16 mouse cellular contexts compared by ENCODE assay signal in the genomic region with DNA sequence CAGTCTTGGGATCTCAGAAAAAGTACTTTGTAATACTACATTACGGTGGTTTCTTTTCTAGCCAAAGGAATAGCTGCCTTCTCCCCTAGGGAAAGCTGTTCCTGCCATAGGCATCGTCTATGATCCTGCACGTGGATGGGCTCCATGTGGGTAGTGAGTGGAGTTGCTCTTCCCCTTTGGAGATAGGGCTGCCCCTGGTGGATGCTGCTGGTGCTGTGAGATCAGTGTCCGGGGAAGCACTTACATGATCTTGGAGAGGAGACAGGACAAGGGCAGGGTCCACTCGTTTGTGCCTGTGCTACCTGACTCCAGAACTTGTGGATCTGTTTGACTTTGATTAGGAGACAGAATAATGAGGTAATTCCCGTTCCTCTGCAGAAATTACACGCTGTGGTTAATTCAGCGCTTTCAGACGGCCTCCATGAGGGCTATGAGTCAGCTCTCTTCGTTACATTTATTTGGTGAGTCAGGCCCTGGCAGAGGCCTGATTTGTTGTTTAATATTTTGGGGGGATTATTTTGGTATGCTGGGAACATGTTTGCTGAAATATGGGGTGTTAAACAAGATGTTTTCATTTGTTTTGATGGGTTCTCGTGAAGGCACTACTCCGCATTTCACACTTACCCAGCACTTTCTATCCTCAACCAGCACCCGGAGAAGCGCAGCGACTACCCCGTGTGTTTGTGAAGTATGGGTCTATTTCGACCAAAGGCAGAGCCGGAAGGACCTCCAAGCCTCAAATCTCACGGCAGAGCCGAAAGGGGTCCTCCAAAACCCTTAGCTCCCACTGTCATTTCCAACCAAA. TPM values are rescaled to one million over a fixed set of nuclear protein-coding genes. Genes with fewer than 3 reads are reported as not detected.
DNase-seq lines count a peak whose midpoint lies in the region; TF ChIP-seq lines count a peak whose summit lies in the region.
"Had no signal": no experiment of that assay in that cellular context is flagged by ENCODE, and none has a peak within 500 bp of the region (broad histone marks: within the 10 kb centered on the region; RNA-seq: fewer than 3 reads in every experiment).

No protein-coding gene starts in this region.

- no peak overlapping the region for H3K4me3 ChIP-seq in lung, adult 2 months (replicated peaks; ENCODE audit: extremely low read depth, low read depth, low read length)
- H3K4me3 ChIP-seq: heart, embryonic 13.5 days; myocyte had no signal

- intact Hi-C loops in left cerebral cortex, postnatal 14 days (cut with DNase I): no loop called here

- no peaks in the 10 kb centered on the region for H3K4me1 ChIP-seq in lung, adult 2 months (ENCODE audit: control insufficient read depth, insufficient read depth, low read length)
- H3K4me1 ChIP-seq: heart, embryonic 13.5 days had no signal

- DNase-seq in adrenal gland, adult 2 months: peak; percentile 30
- DNase-seq in adrenal gland, postnatal 4 days (ENCODE audit: low spot score in 2 of 2): no peak
- DNase-seq in 3134 (ENCODE audit: extremely low read depth, insufficient read length, low spot score): peak; percentile 7
- peak; percentile 72 for DNase-seq in brain, adult 2 months (ENCODE audit: low read depth, low spot score)
- DNase-seq in left cerebral cortex, postnatal 14 days (ENCODE audit: low spot score in 2 of 2): peak; percentile 30 to 41
- DNase-seq in c-Kit-positive CD71-positive TER-119-positive erythroid progenitor cells, embryonic 14.5 days (ENCODE audit: low spot score): no peak
- no peak for DNase-seq in natural killer cell, adult 2 months (ENCODE audit: low spot score in 2 of 2)
- DNase-seq in lung, adult 2 months: no peak
- DNase-seq: B cell, adult 2 months; lung, postnatal 36 days had no signal

- no peak for TF ChIP-seq CTCF in lung, adult 2 months (IDR thresholded peaks at IDR 0.05; ENCODE audit: insufficient read depth, low read length)

- WGBS in lung, adult 2 months: 76% methylated on average over 20 of the region's 20 CpGs

- TF ChIP-seq POLR2A in lung, adult 2 months (IDR thresholded peaks at IDR 0.05; ENCODE audit: borderline replicate concordance, extremely low read depth, low read depth, low read length): no peak

RNA-seq across cellular contexts. Expression of a gene that starts 22.3 kb away (rescaled TPM):
- total RNA-seq in adrenal gland, adult 2 months (2021): not detected
- polyA plus RNA-seq in adrenal gland, adult 2 months (2012; rRNA removed): not detected in 2 replicates
- not detected for total RNA-seq in adrenal gland, postnatal 4 days (2021)
- total RNA-seq in left cerebral cortex, postnatal 14 days (2021): not detected
- polyA plus RNA-seq in lung, adult 2 months (2012; rRNA removed): not detected in 2 replicates
- polyA plus RNA-seq: forebrain, embryonic 11.5 days; heart, embryonic 13.5 days; intestine, embryonic 14.5 days; limb, embryonic 14.5 days; myocyte; spleen, adult 2 months had no signal

RNA-seq across cellular contexts. Expression of a gene that starts 57.6 kb away (rescaled TPM):
- 10 to 100 TPM; 15.4 to 18.3 TPM for total RNA-seq in adrenal gland, adult 2 months (2021)
- 3.7 and 5.7 TPM in 2 replicates for polyA plus RNA-seq in adrenal gland, adult 2 months (2012; rRNA removed)
- 10 to 100 TPM; 21.3 to 25.8 TPM for total RNA-seq in adrenal gland, postnatal 4 days (2021)
- total RNA-seq in left cerebral cortex, postnatal 14 days (2021): 10 to 100 TPM; 21.7 to 26.5 TPM
- polyA plus RNA-seq in lung, adult 2 months (2012; rRNA removed): 6.4 and 9.1 TPM in 2 replicates

Comparison
In these comparisons a context has a peak if more than half of its experiments do, and no peak if none do; other contexts are left out.
1. DNase-seq: peak in adrenal gland, adult 2 months (single experiment), 3134 (single experiment), brain, adult 2 months (single experiment) and left cerebral cortex, postnatal 14 days (2 of 2); none in adrenal gland, postnatal 4 days (0 of 2), c-Kit-positive CD71-positive TER-119-positive erythroid progenitor cells, embryonic 14.5 days (single experiment), natural killer cell, adult 2 months (0 of 2) and lung, adult 2 months (single experiment).